Mouse (Mus musculus) limb, embryonic 11.5 days (tissue): ENCODE measurements around the gene Ubash3a. TPM values are rescaled to one million over a fixed set of nuclear protein-coding genes. Genes with fewer than 3 reads are reported as not detected.

Experiments
- ATAC-seq: fragments of 200-750 bp; cut with Nextera tagmentation; 2 replicates; pipeline ENCODE4 v1.8.0; 2017; ENCODE audit warnings: low read depth; ENCODE audit not compliant: insufficient number of reproducible peaks, low FRiP score, low TSS enrichment
- DNase-seq: peaks from one replicate; pipeline ENCODE4 v3.0.0-alpha.2; 2015; ENCODE audit warnings: low spot score
- H3K27ac ChIP-seq: fragments of 300-500 bp; sonication (generic); replicated peaks from 2 replicates; pipeline ENCODE4 v1.5.1; 2014; ENCODE audit warnings: low read depth, mild to moderate bottlenecking, low read length
- H3K27me3 ChIP-seq: fragments of 300-500 bp; sonication (generic); 2 replicates; pipeline ENCODE4 v1.6.1; 2014; ENCODE audit warnings: mild to moderate bottlenecking, low read length, mixed read lengths; ENCODE audit not compliant: control insufficient read depth, insufficient read depth
- H3K36me3 ChIP-seq: fragments of 300-500 bp; sonication (generic); 2 replicates; pipeline ENCODE4 v1.6.1; 2014; ENCODE audit warnings: mild to moderate bottlenecking, low read length, moderate library complexity, mixed read lengths; ENCODE audit not compliant: control insufficient read depth, insufficient read depth
- H3K4me1 ChIP-seq: fragments of 300-500 bp; sonication (generic); 2 replicates; pipeline ENCODE4 v1.6.1; 2014; ENCODE audit warnings: low read length, mixed read lengths; ENCODE audit not compliant: control insufficient read depth, insufficient read depth
- H3K4me2 ChIP-seq: fragments of 300-500 bp; sonication (generic); 2 replicates; pipeline ENCODE4 v1.6.1; 2014; ENCODE audit warnings: low read depth, mild to moderate bottlenecking, moderate library complexity; ENCODE audit not compliant: severe bottlenecking
- H3K4me3 ChIP-seq: fragments of 300-500 bp; sonication (generic); 2 replicates; pipeline ENCODE4 v1.5.1; 2014; ENCODE audit warnings: low read depth, low read length
- H3K9ac ChIP-seq: fragments of 300-500 bp; sonication (generic); 2 replicates; pipeline ENCODE4 v1.6.1; 2014; ENCODE audit warnings: mild to moderate bottlenecking, low read length
- H3K9me3 ChIP-seq: fragments of 300-500 bp; sonication (generic); 2 replicates; pipeline ENCODE4 v1.6.1; 2016; ENCODE audit warnings: low read length; ENCODE audit not compliant: control insufficient read depth
- WGBS: fragments of 180-500 bp; shearing (Covaris S2); extraction: QIAGEN DNeasy Blood & Tissue Kit; methylation state at CpG from one replicate; pipeline ENCODE4 v1.1.7; 2014; 5-methylcytosine and 5-hydroxymethylcytosine counted together
- polyA plus RNA-seq: library from polyadenylated mRNA; unstranded; fragments of >200 nt; fragmentation: Nextera tagmentation; extraction: Ambion mirVana; gene quantifications from 2 replicates; pipeline ENCODE4 v1.2.1, GENCODE M21; 2014

Gene Ubash3a
- polyA plus RNA-seq, 1 experiment from 2014 or later, result 0.71 TPM

DNA sequence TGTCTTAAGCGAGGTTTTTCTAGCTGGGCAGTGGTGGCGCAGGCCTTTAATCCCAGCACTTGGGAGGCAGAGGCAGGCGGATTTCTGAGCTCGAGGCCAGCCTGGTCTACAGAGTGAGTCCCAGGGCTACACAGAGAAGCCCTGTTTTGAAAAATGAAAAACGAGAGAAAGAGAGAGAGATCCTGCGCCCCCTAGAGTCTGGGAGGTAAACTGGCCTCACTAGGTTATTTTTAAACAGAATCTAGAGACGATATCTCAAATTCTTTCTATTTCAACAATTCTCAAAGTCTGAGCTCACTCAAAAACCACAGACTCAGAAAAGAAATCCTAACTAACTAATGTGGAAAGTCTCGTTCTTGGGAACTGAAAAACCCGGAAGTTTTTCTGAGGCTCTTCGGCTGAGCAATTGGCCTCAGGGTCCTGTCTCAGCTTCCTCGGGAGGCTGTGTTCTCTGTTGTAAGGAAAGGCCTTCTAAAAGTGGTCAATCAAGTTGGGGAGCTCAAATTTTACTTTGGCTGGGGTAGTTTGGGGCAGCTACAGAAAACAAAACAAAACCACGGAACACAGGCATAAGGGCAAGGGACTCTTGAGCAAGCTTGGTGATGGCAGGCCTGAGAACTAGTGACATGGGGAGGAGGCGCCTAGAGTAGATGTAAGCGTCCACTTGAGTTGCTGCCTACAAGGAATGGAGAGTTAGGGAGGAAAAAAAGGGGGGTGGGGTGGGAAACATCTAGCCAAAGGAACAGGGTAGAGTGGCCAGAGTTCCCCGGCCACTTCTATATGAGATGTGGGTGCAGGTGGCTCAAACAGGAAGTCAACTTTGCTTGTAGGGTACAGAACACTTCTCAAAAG lies 86.9 kb downstream of the Ubash3a start:
- H3K9me3 ChIP-seq, result no peaks in the 10 kb centered on the region
- H3K27me3 ChIP-seq, result peaks cover 18% of the 10 kb centered on the region
- H3K36me3 ChIP-seq, result no peaks in the 10 kb centered on the region
- H3K4me1 ChIP-seq, result peaks cover 8% of the 10 kb centered on the region
- no peak for DNase-seq
- H3K4me2 ChIP-seq, result no peak overlapping the region
- ATAC-seq, result no peak
- 87% methylated on average over 15 of the region's 15 CpGs for WGBS
- no peak overlapping the region for H3K9ac ChIP-seq
- no peak overlapping the region for H3K4me3 ChIP-seq
- no peak overlapping the region for H3K27ac ChIP-seq

GRCm38 (mm10) chr17:31295215-31295891 lies 87.7 kb downstream of the Ubash3a start:
- 21% methylated on average over 25 of the region's 25 CpGs for WGBS
- H3K4me3 ChIP-seq, result peak overlapping the region; percentile 45
- no peaks in the 10 kb centered on the region for H3K36me3 ChIP-seq
- DNase-seq (no peak), ATAC-seq (no peak)
- H3K27ac ChIP-seq, result no peak overlapping the region
- H3K27me3 ChIP-seq, result peaks cover 18% of the 10 kb centered on the region
- H3K9me3 ChIP-seq, result no peaks in the 10 kb centered on the region
- peak overlapping the region; percentile 93 for H3K4me2 ChIP-seq
- H3K9ac ChIP-seq, result 0 out of 2 replicates have a peak overlapping the region, but pooled peaks have one; percentile 1
- peaks cover 8% of the 10 kb centered on the region for H3K4me1 ChIP-seq

DNA sequence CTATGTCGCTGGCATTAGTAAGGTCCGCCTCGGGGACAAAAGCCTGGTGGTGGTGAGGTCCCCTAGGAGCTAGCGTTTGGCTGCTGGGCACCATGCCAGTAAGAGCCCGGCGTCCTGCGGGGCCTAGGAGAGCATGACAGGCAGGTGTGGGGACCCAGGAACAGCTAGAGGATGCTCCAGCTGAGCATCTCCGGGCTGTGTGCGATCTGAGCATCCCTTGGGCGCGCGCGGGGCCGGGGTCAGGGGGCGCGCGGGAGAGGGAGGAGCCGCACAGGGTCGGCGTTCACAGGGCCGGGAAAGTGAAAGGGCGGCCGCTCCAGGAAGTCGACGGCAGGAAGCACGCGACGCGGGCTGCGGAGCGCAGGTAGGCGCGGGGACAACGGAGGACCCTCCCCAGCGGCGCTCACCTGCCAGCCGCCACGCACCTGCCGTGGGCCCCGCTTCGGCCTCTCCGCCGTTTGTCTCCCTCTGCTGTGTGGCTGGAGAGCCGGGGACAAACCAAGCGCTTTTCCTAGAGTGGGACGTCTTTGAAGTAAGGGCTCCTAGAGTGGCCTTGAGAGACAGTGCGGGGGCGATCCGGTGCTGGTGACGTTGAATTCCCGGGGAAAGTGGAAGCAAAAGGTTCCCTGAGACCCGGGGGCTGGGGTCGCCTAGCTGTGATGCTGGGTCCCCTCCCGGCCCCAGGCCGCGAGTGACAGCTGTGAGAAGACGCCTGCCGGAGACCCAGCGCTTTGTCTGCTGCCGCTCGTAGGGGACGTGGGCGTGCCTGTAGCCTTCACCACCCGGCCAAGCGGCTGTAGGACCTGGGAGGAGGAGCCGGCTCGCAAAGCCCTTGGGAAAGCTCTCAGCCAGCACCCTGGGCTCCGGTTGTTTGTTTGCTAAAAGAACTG lies 88.5 kb downstream of the Ubash3a start:
- DNase-seq (peak; percentile 70), ATAC-seq (no peak)
- Histone ChIP-seq H3K4me2 (peak overlapping the region; percentile 93), H3K4me3 (peak overlapping the region; percentile 45), H3K9ac (peak overlapping the region; percentile 1; the same call in 1 of the 2 replicates), H3K36me3 (no peaks in the 10 kb centered on the region), H3K4me1 (peaks cover 8% of the 10 kb centered on the region), H3K27ac (no peak overlapping the region), H3K9me3 (no peaks in the 10 kb centered on the region), H3K27me3 (peaks cover 18% of the 10 kb centered on the region)
- under 1% methylated on average over 55 of the region's 68 CpGs for WGBS

Other genes starting within 250 kb of the Ubash3a start
- gene Abcg1, start 150.2 kb upstream of the Ubash3a start, polyA plus RNA-seq, result 6.3 and 6.9 TPM in 2 replicates
- gene Tff3, start 78.2 kb upstream of the Ubash3a start, polyA plus RNA-seq, result not detected in 2 replicates
- gene Tff2, start 63.6 kb upstream of the Ubash3a start, polyA plus RNA-seq, result not detected in 2 replicates
- gene Tff1, start 42.6 kb upstream of the Ubash3a start, polyA plus RNA-seq, result not detected in 2 replicates
- gene Tmprss3, start 8.9 kb upstream of the Ubash3a start, polyA plus RNA-seq, result not detected in 2 replicates
- 0.44 and 0.73 TPM in 2 replicates for gene Rsph1, start 69.5 kb downstream of the Ubash3a start, polyA plus RNA-seq
- gene Slc37a1, start 78.9 kb downstream of the Ubash3a start, polyA plus RNA-seq, result 1.7 and 1.8 TPM in 2 replicates
- gene Pde9a, start 178.3 kb downstream of the Ubash3a start, polyA plus RNA-seq, result 30.0 and 31.2 TPM in 2 replicates